Mouse (Mus musculus) embryonic facial prominence, embryonic 14.5 days (tissue): ENCODE data around the gene Arhgap32. TPM values are rescaled to one million over a fixed set of nuclear protein-coding genes. Genes with fewer than 3 reads are reported as not detected.
"Not testable (repeated sequence)": the region's sequence is repeated elsewhere in the genome, so short reads cannot be mapped to it uniquely, and the experiment has no call there.

Source experiments
- ATAC-seq: fragments of 200-750 bp; cut with Nextera tagmentation; 2 replicates; pipeline ENCODE4 v1.8.0; 2017; ENCODE audit warnings: low read depth, moderate number of reproducible peaks, moderate TSS enrichment
- DNase-seq: peaks from one replicate; pipeline ENCODE4 v3.0.0-alpha.2; 2015; ENCODE audit warnings: low spot score
- H3K27ac ChIP-seq: fragments of 300-500 bp; sonication (generic); replicated peaks from 2 replicates; pipeline ENCODE4 v1.5.1; 2014; ENCODE audit warnings: low read depth, mild to moderate bottlenecking, low read length, moderate library complexity
- H3K27me3 ChIP-seq: fragments of 300-500 bp; sonication (generic); replicated peaks from 2 replicates; pipeline ENCODE4 v1.6.1; 2014; ENCODE audit warnings: low read length; ENCODE audit not compliant: control insufficient read depth, insufficient read depth
- H3K36me3 ChIP-seq: fragments of 300-500 bp; sonication (generic); 2 replicates; pipeline ENCODE4 v1.6.1; 2014; ENCODE audit warnings: low read length, mixed read lengths; ENCODE audit not compliant: control insufficient read depth, insufficient read depth
- H3K4me1 ChIP-seq: fragments of 300-500 bp; sonication (generic); 2 replicates; pipeline ENCODE4 v1.6.1; 2014; ENCODE audit warnings: antibody characterized with exemption, low read length; ENCODE audit not compliant: control insufficient read depth, insufficient read depth
- H3K4me2 ChIP-seq: fragments of 300-500 bp; sonication (generic); 2 replicates; pipeline ENCODE4 v1.6.1; 2014; ENCODE audit warnings: low read depth, mild to moderate bottlenecking, low read length, moderate library complexity, mixed read lengths
- H3K4me3 ChIP-seq: fragments of 300-500 bp; sonication (generic); 2 replicates; pipeline ENCODE4 v1.5.1; 2014; ENCODE audit warnings: low read depth, mild to moderate bottlenecking, low read length
- H3K9ac ChIP-seq: fragments of 300-500 bp; sonication (generic); 2 replicates; pipeline ENCODE4 v1.6.1; 2014; ENCODE audit warnings: low read depth, mild to moderate bottlenecking, low read length, moderate library complexity, mixed read lengths
- H3K9me3 ChIP-seq: fragments of 300-500 bp; sonication (generic); 2 replicates; pipeline ENCODE4 v1.6.1; 2016; ENCODE audit warnings: low read length; ENCODE audit not compliant: control insufficient read depth
- WGBS: fragments of 180-500 bp; shearing (Covaris S2); extraction: QIAGEN DNeasy Blood & Tissue Kit; methylation state at CpG from one replicate; pipeline ENCODE4 v1.1.7; 2014; 5-methylcytosine and 5-hydroxymethylcytosine counted together
- polyA plus RNA-seq: library from polyadenylated mRNA; unstranded; fragments of >200 nt; fragmentation: Nextera tagmentation; extraction: Ambion mirVana; gene quantifications from 2 replicates; pipeline ENCODE4 v1.2.1, GENCODE M21; 2014

The Arhgap32 gene
- polyA plus RNA-seq, 1 experiment from 2014 or later: 10.9 TPM

DNA sequence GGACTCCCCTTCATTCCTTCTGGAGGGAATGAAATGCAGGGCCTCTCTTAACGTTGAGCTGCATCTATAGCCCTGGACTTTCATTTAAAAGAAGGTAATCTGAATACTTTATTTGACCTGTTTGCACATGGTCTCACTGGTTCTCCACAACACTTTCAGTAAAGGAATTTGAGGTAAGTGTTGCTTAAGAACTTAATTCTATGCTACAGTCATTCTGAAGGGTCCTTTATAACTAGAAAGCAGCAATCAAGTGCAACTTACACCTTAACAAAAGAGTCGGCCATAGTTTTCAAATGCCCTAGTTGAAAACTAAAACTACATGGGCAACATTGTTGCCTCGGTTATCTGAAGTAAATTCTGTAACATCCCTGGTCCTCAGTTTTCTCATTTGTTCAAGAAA, 43.8 kb downstream of the Arhgap32 start:
- Histone ChIP-seq H3K9me3 (no peaks in the 10 kb centered on the region), H3K9ac (no peak overlapping the region), H3K4me3 (no peak overlapping the region), H3K27ac (no peak overlapping the region), H3K4me1 (no peaks in the 10 kb centered on the region), H3K4me2 (no peak overlapping the region), H3K27me3 (no peaks in the 10 kb centered on the region), H3K36me3 (no peaks in the 10 kb centered on the region)
- WGBS: 76% methylated on average over 3 of the region's 3 CpGs
- DNase-seq (no peak), ATAC-seq (no peak)

DNA sequence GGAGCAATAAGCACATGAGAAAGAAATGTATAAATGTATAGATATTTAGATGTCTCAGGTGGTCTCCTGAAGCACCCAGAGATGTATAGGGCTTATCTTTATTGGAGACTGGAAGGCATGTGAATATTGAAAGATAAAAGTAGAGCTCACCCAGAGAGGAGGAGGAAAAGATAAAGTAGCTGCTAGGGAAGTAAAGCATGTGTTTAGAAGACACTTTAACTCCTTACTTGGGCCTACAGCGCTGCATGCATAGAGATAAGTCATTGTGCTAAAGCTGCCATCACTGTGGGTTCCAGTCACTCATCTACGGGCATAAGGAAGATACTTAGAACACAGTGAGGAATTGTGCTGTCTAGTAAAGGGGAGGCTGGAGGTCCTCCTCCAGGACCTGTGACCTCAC, 46.9 kb downstream of the Arhgap32 start:
- no peak overlapping the region for H3K4me3 ChIP-seq
- H3K4me1 ChIP-seq: no peaks in the 10 kb centered on the region
- 77% methylated on average over 2 of the region's 2 CpGs for WGBS
- DNase-seq (no peak), ATAC-seq (no peak)
- H3K4me2 ChIP-seq: no peak overlapping the region
- no peaks in the 10 kb centered on the region for H3K9me3 ChIP-seq
- no peak overlapping the region for H3K9ac ChIP-seq
- H3K36me3 ChIP-seq: no peaks in the 10 kb centered on the region
- no peaks in the 10 kb centered on the region for H3K27me3 ChIP-seq
- H3K27ac ChIP-seq: no peak overlapping the region

DNA sequence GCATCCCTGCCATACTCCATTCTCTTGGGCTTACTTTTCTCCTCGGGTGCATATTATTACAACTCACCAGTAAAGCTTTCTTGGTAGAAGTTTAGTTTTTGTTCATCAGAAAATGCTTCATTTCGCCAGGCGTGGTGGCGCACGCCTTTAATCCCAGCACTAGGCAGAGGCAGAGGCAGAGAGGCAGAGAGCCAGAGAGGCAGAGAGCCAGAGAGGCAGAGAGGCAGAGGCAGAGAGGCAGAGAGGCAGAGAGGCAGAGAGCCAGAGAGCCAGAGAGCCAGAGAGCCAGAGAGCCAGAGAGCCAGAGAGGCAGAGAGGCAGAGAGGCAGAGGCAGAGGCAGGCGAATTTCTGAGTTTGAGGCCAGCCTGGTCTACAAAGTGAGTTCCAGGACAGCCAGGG, 47.9 kb downstream of the Arhgap32 start:
- H3K27ac ChIP-seq, H3K36me3 ChIP-seq, H3K4me2 ChIP-seq, H3K27me3 ChIP-seq, H3K9ac ChIP-seq, H3K9me3 ChIP-seq, ATAC-seq, DNase-seq, H3K4me1 ChIP-seq, H3K4me3 ChIP-seq: not testable (repeated sequence)
- 87% methylated on average over 6 of the region's 6 CpGs for WGBS

DNA sequence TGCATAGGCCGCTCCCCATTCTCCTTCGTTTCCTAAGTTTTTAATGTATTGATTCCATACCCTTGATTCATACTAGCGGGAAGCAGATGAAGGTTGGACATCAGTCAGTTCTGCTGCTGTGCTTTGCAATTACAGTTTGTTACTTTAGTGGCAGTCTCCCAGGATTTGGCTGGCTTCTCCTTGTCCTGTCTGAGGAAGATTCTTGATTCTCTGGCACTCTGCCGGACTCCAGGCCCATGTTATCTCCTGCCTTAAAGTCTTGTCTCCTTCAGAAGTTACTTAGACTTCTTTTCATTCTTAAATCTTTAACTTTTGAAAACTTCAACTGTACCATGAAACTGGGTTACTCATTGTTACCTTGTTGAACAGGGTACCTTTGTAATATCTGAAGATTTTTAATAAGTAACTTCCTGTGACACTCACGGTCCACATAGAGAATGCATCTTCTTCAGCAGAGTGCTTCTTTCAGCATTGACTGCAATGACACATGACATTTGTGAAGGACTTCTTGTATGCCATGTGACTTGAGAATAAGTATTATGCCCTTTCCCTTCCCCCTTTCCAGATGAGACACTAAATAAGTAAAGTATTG, 52.7 kb downstream of the Arhgap32 start:
- Histone ChIP-seq H3K27ac (no peak overlapping the region), H3K4me2 (no peak overlapping the region), H3K4me3 (no peak overlapping the region), H3K4me1 (no peaks in the 10 kb centered on the region), H3K27me3 (no peaks in the 10 kb centered on the region), H3K36me3 (0 out of 2 replicates have a peak, but pooled peaks cover 5% of the 10 kb centered on the region), H3K9me3 (no peaks in the 10 kb centered on the region), H3K9ac (no peak overlapping the region)
- ATAC-seq (no peak), DNase-seq (no peak)
- 89% methylated on average over 5 of the region's 5 CpGs for WGBS

DNA sequence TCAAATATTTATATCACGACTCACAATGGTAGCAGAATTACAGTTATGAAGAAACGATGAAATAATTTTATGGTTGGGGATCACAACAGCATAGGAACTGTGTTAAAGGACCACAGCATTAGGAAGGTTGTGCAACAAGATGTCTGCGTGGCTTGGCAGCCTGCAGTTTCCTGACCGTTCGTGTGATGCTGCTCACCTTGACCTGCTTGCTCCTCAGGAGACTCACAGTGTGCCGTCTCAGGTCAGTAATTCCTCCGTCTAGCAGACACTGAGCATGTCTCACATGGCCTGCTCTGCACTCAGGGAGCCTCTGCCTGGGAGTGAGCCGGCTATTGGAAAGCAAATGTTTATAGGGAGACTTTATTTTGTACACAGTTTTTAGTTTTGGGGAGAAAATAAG, 54.8 kb downstream of the Arhgap32 start:
- H3K4me3 ChIP-seq: no peak overlapping the region
- ATAC-seq: no peak
- no peak overlapping the region for H3K4me2 ChIP-seq
- H3K27me3 ChIP-seq: no peaks in the 10 kb centered on the region
- no peaks in the 10 kb centered on the region for H3K4me1 ChIP-seq
- no peak overlapping the region for H3K27ac ChIP-seq
- DNase-seq: no peak
- no peaks in the 10 kb centered on the region for H3K9me3 ChIP-seq
- 0 out of 2 replicates have a peak, but pooled peaks cover 5% of the 10 kb centered on the region for H3K36me3 ChIP-seq
- H3K9ac ChIP-seq: no peak overlapping the region
- WGBS: 83% methylated on average over 8 of the region's 8 CpGs

DNA sequence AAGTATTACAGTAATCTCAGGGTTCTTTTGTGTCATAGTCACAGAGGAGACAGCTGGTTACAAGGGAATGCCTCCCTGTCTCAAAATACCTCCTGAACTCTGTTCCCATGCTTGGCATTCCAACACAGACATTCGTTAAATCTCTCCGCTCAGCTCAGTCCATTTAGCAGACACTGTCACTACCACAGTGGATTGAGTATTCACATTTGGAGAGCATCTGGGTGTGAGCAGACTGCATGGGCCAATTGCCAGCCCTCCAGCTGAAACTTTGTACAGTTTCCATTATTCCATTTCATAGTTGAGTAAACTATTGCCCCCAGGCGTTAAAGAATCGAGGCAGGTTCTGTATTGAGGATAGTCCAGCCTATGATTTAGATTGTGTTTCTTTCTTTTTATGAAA, 60.7 kb downstream of the Arhgap32 start:
- DNase-seq (peak; percentile 78), ATAC-seq (peak; percentile 82)
- Histone ChIP-seq H3K9ac (no peak overlapping the region), H3K9me3 (no peaks in the 10 kb centered on the region), H3K4me2 (no peak overlapping the region), H3K27me3 (no peaks in the 10 kb centered on the region), H3K4me1 (0 out of 2 replicates have a peak, but pooled peaks cover 3% of the 10 kb centered on the region), H3K27ac (no peak overlapping the region), H3K4me3 (no peak overlapping the region), H3K36me3 (no peaks in the 10 kb centered on the region)
- 46% methylated on average over 4 of the region's 4 CpGs for WGBS

DNA sequence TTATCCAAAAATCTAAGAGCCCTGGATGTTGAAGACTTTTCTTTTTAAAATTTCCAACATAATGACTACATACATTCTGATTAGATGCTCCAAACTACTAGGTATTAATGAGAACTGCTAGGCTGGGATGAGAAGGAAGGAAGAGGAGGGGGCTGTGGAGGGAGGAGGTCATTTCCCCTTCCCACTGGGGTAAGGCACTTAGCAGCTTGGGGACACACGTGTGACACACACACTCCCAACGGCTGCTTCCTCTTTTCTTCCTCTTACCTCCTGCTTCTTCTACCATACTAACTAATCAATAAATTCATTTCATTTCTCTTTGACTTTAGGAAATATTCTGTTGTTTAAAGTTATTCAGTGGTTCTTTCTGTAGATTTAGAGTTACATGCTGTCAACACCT, 65.2 kb downstream of the Arhgap32 start:
- Histone ChIP-seq H3K4me2 (no peak overlapping the region), H3K9ac (no peak overlapping the region), H3K27me3 (no peaks in the 10 kb centered on the region), H3K4me1 (0 out of 2 replicates have a peak, but pooled peaks cover 3% of the 10 kb centered on the region), H3K9me3 (no peaks in the 10 kb centered on the region), H3K36me3 (peaks cover 25% of the 10 kb centered on the region; the same call in 1 of the 2 replicates), H3K27ac (no peak overlapping the region), H3K4me3 (no peak overlapping the region)
- DNase-seq (no peak), ATAC-seq (no peak)
- 30% methylated on average over 2 of the region's 2 CpGs for WGBS

DNA sequence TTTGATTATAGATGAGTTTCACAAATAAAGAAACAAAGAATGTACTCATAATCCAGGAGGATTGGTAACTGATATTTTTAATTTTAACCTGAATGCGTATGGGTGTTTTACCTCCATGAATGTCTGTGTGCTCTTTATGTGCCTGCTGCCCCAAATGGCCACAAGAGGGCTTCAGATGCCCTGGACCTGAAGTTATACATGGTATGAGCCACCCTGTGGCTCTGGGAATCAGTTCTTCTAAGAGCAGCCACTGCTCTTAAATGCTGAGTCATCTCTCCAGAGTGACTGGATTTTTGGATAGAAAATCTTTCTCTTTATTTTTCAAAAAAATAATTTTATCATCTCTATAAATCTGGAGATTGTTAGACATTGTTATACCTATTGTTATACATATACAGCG, 70.6 kb downstream of the Arhgap32 start:
- H3K4me1 ChIP-seq: no peaks in the 10 kb centered on the region
- 94% methylated on average over 2 of the region's 2 CpGs for WGBS
- no peak for ATAC-seq
- DNase-seq: no peak
- H3K27me3 ChIP-seq: no peaks in the 10 kb centered on the region
- H3K36me3 ChIP-seq: peaks cover 34% of the 10 kb centered on the region
- no peak overlapping the region for H3K9ac ChIP-seq
- H3K4me2 ChIP-seq: no peak overlapping the region
- no peak overlapping the region for H3K4me3 ChIP-seq
- H3K27ac ChIP-seq: no peak overlapping the region
- H3K9me3 ChIP-seq: no peaks in the 10 kb centered on the region

DNA sequence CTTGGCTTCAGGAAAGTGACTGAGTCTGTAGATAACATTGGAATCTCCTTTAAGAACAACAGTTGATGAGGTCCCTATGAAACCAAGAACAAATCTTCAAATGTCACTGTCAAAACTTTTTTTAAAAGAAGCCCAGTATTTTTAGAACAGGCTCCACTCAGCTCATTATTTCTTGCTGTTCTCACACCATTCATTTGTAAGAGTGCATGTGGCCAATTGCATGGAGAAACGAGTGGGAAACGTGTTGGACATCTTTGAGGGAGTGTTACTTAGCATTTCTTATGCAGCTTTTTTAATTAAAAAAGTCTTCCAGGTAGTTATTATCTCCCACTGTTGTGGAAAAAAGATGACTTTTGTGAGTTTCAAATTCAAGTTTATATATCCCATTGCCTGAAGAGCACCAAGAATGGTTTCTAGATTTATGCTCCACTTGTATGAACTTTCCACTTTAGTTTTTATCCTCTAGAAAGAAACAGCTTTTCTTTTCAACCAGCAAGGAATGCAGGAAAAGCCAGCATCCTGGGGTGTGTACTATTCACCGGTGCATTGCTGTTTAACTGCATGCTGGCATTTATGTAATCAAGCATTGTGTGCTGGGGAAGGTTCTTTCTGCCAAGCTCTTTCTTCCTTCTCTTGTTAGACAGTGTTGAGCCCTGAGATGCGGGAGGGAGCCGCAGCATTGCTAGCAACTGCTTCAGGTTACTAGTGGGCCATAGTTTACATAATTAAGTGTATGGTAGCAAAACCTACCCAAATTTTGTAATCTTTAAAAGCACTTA, 76.5 kb downstream of the Arhgap32 start:
- H3K9me3 ChIP-seq: no peaks in the 10 kb centered on the region
- no peaks in the 10 kb centered on the region for H3K27me3 ChIP-seq
- WGBS: 61% methylated on average over 5 of the region's 5 CpGs
- ATAC-seq: no peak
- DNase-seq: no peak
- no peak overlapping the region for H3K9ac ChIP-seq
- no peak overlapping the region for H3K4me2 ChIP-seq
- peaks cover 21% of the 10 kb centered on the region for H3K36me3 ChIP-seq
- H3K4me1 ChIP-seq: no peaks in the 10 kb centered on the region
- no peak overlapping the region for H3K4me3 ChIP-seq
- no peak overlapping the region for H3K27ac ChIP-seq
